Mouse (Mus musculus) MEL-GATA-1-ER (cell line): Measurements from ENCODE around the gene Tnfrsf11a.

Source experiments
- DNase-seq: peaks from one replicate; pipeline ENCODE4 v3.0.0-alpha.2; 2012; ENCODE audit warnings: low read depth; ENCODE audit errors: extremely low read depth

The Tnfrsf11a gene

DNA sequence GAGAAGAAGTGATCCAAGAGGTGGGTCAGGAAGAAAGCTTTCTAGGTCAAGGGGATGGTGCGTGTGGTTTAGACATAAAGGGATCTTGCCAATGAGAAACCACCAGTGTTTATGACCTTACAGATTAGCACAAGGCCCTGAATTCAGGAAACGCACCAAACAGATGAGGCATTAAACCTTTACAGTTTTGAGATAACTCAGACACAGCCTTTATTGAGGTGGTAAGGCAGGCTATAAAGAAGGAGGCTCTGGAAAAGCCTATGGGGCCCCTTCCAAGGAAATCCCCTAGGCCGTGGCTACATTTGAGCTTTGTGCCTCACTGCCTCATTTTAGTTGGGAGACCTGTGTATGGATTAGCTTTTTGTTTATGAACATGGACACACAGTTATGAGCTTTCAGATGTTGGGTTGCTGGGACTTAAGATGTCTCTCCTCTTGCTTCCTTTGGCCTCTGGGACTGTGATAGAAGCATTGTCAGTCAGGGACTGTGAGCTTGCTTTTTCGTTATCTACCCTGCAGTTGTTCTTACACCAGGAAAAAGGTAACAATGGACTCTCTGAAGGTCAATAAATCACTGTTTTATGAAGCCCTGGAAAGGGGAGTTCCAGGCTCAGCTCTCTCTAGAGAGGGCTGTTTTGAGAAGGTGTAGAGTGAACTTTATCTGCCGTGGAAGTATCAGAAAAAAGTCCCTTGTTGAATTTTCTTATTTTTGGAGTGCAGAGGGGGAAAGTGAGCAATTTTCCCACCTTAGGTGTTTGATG is 3.9 kb downstream of the Tnfrsf11a start:
- DNase-seq, result no peak

DNA sequence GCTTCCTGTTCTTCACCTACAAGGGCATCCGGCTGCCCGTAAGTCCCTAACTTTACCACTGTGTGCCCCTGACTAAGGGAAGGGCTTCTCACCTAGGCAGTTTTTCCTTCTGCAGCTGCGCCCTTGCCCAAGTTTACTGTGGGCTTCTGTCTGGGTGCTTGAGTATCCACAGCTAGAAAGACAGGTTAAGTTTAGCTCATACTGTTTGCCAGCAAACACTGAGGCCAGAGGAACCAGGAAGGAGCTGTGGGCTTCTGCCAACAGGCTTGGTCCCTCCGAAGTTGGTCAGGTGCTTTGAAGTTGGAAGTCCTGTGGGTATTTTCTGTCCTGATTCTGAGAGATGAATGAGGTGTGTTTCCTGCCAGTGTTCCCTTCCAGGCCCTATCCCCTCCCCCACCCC is 4.6 kb downstream of the Tnfrsf11a start:
- DNase-seq, result no peak

DNA sequence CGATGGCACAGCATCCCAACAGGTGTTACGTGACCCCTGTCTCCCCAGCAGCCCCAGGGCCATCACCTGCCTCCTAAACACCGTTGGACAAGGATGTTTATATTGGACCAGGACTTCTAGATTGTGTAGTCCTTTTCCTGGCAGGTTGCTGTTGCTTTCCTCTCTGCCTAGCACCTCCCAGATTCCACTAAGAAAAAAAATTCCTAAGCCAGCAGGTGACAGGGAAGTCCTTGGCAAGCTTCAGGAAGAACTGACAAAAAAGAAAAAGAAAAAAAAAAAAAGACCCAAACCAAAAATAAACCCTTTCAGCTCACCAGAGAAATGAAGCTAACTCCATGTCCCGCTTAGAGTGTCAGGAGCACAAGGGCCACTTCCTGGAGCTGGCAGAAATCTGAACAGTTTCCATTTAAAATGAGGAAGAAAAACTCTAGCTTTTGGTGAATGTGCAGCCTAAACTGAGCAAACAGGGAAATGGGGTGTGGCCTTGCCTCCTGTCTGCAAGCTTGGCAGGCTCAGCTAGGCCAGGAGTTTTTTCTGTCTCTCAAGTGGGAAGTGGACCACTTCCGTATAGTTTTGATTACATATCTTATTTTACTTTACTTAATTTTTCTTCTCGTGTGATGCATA is 6.3 kb downstream of the Tnfrsf11a start:
- peak; percentile 67 for DNase-seq

DNA sequence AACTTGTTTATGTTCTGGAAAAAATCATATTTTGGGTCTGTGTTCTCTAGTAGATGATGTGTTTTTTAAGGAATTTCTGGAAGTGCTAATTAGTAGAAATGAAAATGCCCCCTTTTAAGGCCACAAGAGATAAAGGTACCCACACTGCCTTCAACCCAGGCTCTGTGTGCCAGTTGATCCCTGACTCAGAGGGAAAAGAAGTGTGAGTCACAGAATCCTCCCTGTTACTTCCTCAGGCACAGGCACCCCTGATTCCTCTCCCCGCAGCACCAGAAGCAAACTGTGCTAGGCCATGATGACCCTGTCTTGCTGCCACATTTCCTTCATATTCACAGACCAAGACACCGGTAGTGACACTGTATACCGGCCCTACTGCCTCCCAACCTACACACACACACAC is 9.6 kb downstream of the Tnfrsf11a start:
- DNase-seq, result no peak

DNA sequence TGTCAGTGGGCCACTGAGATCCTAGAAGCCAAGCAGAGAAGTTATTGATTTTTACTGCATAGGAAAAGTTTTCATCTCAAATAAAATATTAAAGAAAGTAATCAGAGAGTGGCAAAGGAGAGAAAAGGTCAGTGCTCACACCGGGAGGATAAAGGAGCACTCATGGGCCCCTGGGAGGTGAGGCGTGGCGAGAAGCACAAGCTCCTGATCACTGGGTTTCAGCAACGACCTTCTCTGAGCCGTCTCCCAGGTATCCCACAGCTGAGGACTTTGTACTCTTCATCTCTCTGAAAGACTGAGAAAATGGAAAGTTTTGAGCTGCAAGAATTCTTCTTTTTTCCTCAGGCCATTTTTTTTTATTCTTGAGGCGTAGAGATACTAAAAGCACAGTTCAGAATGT is 14.2 kb downstream of the Tnfrsf11a start:
- DNase-seq, result no peak

DNA sequence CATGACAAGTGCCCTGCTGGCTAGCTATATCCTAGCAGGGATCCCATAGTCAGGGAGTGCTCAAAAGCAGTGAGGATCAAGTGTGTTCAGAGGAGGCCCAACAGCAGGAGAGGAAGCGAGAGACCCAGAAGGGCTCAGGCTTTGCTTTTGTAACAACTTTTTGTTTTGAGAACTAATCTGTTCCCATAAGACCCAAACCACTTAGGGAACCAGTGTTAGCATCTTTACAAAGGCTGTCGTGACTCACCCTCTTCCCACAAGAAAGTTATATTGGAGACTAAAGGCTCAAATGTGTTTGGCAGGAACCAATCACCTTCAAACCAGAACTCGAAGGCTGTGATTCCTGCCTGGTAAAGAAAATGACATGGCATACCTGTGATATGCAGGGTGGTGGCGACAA is 15.2 kb downstream of the Tnfrsf11a start:
- DNase-seq, result no peak

DNA sequence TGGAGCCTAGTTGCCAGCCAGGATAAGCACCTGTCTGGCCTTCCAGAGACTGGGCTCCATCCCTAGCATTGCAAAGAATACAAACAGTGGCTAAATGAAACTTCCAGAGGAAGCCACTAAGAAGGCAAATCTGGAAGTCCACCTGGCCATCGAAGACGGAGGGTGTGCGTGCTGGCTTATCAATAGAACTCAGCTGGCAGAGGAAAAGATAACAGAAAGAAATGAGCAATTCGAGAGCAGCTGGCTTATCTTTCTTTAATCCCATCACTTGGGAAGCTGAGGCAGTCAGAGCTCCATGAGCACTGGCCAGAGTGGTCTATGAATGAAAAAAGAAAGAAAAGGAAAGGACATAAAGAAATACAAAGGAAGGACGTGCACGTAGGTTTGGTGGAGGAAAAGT is 20.1 kb downstream of the Tnfrsf11a start:
- DNase-seq, result no peak

DNA sequence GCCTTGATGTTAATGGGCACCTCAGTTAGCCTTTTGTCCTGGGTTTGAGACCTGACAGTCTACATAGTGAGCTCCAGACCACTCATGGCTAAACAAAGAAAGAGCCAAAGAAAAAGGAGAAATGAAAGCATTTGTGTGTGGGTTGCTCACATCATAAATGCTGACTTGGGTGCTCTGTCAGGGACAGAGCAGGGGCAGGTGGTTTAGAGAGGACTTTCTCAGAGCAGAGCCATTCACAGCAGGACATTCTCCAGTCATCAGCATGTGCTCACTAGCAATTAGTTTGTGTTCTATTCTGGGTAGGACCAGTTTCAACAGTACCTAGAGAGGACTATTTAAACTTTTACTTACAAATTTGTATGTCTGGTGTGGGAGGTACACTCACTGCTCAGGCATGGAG is 20.7 kb downstream of the Tnfrsf11a start:
- DNase-seq, result no peak

DNA sequence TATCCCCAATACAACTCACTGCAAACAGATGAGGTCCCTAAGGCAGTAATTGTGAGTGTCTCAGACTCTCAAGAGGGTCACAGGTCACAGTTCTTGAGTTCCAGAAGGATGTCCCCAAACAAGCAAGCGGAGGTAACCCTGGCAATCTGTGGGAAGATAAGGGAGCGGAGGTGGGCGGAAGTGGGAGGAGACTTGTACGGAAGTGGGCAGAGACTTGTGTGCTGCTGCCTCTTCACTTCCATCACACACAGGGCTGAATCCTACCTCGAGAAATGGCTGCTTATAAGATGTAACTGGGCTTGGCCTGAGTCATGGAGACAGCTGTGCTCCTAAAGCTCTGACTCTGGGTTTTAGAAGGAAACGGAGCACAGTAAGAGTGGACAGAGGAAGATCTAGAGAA is 22.4 kb downstream of the Tnfrsf11a start:
- DNase-seq, result peak; percentile 14

DNA sequence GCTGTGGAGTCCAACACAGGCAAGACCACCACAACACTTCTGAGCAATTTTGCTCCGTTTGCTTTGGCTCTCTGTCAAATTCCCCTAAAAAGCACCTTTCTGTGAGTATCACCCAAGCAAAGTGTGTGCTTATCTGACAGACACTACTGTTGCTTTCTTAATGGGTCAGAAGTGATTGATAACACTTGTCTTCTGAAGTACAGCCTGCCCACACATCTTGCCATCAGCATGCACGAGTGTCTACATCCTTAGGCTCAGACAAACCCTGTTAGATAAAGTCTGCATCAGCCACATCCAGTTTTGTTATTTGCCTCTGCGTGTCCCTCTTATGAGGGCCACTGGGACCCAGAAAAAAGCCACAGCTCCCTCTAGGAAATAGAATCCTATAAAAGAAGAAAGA is 23.8 kb downstream of the Tnfrsf11a start:
- DNase-seq, result no peak

DNA sequence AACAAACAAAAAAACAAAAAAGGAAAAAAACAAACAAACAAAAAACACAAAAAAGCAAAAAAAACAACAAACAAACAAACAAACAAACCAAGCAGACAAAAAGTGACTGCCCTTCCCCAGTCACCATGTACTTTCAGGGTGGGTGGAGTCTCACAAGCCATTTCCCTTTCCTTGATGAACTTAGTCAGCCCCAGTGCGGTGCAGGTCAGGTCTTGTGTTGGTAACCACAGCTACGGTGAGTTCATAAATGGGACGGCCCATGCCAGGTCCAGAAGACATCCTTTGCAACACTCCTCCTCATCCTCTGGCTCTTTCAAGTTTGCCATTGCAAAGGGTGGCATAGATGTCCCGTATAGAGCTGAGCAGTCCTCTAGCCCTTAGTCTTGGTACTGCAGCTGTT is 25.0 kb downstream of the Tnfrsf11a start:
- DNase-seq, result no peak

DNA sequence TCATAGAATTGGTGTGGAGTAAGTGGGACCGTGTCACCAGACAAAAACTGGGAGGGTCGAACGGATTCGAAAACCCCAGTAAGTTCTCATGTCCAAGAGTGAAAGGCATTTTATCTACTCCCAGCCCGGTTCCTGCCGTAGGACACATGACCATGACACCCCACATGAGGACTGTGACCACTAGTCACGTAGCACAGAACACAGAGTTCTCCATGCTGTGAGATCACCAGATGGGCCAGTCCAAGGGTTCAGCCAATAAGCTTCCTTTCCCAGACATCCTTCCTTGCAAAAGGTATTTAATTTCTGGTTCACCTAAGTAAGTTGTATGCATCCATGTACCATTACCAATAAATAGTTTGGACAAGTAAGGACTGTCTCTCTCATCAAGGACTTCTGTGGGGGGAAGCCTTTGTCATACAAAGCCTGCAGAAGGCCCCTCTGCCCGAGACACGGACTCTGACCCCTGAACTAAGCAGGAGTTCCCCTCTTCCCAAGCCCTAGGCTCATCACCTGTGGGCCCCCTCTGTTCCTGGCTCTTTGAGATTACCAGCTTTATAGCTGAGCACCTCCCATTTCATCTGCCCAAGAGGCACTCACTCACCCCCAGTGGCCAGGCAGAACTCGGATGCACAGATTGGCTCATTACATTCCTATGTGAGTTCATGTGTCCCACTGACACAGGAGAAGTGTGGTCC is 26.7 kb downstream of the Tnfrsf11a start:
- DNase-seq, result no peak

DNA sequence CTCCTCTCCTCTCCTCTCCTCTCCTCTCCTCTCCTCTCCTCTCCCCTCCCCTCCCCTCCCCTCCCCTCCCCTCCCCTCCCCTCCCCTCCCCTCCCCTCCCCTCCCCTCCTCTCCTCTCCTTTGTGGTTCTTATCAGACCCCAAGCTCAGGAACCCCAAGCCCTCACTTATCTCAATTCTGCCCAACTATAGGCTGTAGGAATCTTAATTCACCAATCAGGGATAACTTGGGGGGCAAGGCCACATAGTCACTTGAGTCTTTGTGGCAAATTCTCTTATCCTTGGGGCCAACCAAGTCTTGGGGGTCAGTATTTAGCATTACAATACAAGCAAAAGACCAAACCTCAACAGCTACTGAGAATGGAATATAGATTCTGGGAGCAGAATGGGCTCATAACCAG is 31.5 kb downstream of the Tnfrsf11a start:
- DNase-seq, result peak; percentile 48

DNA sequence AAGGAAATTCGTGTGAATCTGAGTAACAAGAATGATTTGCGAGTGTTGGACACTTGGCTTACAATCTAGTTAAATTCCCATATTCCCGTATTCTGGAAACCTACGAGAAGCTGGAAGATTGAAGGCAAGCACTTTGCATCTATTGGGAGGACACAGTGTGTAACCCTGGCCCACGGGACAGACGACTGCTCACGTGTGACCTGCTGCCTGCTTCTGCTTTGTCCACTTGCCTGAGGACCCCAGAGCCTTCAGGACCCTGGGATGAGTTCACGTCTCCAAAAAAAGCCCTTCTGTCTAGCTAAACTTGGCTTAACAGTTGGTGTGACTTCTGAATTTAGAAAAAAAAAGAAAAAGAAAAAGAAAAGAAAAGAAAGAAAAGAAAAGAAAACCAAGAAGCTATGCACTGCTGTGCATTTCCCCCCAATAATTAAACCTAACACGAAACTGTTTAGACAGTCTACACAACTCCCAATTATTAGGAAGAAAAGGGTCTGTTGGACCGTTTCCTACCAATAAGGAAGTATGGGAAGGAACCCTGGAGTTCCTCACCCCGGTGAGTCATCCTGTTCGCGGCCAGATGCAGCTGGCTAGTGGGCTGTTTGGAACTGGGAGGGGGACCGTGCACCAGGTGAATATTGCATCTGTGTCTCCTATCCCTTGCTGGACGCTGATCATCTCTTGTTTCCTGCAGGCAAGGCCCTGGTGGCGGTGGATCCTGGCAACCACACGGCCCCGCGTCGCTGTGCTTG is 32.6 kb downstream of the Tnfrsf11a start:
- no peak for DNase-seq

DNA sequence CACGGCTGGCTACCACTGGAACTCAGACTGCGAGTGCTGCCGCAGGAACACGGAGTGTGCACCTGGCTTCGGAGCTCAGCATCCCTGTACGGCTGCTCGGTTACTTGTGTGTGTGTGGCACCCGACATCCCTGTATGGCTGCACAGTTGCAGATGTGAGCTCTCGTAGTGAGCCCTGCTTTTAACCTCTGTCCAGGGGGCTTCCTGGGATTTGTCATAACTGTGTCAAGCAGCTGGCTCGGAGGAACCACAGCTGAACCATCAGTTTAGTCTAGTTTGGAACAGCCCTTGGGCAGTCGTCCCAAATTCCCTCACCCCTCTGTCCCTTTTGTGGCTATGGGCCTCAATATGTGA is 33.2 kb downstream of the Tnfrsf11a start:
- no peak for DNase-seq

DNA sequence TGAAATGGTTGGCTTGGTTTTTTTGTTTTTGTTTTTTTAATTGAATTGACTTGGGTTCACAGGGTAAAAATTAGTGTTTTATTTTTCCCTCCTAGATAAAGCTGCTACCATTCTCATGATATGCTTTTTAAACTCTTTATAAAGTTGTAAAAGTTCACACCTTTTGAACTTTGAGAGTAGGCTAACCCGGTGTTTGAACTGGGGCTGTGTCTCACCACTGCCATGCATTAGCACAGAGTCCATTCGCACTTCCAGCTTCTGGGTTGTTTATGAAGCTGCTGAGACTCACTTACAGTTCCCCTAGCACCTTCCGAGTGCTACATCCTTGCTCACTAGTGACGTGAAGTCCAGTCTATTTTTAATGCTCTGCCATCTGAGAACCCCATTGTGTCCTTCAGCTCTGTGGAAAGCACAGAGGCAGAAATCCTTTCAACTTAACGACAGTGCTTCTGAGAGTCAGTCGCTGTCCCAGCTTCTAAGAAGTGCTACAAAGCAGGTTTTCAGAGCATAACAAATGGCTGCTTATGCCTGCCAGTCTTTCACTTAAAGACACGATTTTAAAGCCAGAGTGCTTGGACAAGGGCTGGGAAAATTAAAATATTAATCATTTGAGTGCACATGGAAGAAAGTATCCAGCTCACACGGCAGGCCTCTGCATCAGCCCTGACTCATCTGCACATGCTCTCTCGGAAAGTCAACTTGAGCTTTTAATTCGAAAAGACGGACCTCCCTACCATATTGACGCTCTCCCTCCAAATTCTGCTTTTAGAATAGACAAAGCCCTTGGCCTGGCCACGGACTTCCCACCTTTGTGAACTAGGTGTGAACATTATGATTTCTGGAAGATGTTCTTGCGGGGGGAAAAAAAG is 34.1 kb downstream of the Tnfrsf11a start:
- DNase-seq, result no peak

DNA sequence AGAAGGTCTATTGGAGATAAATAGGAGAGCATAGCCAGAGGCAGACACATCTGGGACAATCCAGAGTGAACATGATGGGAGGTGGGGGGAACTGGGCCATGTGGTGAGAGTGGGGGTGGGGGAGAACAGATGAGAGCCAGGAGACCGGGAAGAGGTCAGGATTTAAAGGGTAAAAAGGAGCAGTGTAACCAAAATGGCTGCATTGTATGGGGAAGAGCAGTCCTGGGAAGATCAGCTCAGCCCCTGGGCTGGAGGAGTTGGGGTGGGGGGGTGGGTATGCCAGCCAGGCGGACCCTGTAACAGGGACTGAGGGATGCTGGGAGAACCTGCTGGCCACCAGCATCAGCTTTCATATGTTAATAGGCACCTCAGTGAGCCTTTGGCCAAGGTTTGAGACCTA is 34.8 kb downstream of the Tnfrsf11a start:
- DNase-seq, result no peak

DNA sequence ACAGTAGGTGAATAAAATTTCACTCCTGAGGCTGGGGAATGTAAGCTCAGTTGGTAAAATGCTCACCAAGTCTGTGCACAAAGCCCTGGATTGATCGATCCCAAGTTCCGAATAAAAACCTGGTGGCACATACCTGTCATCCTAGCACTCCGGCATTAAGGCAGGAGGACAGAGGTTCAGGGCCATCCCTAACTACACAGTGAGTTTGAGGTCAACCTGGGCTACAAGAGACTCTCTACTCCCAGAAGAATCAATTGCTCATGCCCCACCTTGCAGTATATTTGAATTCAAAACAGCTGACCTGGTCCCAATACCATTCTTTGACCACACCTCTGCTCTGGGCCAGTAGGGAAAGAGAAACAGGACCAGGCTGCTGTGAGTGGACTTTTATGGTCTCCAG is 35.2 kb downstream of the Tnfrsf11a start:
- DNase-seq, result no peak

DNA sequence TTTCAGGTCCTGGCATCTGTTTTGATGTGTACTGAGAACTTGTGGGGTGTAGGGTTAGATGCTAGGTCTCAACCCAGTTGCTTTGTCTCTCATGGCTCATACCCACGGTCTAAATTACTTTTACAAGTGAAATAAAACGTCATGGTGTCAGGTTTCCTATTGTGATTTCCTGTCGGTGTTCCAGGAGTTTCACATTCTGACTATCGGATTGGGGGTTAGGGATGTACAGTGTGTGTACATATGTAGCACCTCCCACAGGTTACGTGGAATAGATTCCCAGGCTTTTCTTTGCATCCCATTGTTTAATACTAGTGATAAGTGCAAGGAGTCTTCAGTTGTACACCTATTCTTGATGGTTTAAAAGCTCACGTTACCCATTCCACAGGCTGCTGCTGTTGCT is 38.5 kb downstream of the Tnfrsf11a start:
- no peak for DNase-seq

DNA sequence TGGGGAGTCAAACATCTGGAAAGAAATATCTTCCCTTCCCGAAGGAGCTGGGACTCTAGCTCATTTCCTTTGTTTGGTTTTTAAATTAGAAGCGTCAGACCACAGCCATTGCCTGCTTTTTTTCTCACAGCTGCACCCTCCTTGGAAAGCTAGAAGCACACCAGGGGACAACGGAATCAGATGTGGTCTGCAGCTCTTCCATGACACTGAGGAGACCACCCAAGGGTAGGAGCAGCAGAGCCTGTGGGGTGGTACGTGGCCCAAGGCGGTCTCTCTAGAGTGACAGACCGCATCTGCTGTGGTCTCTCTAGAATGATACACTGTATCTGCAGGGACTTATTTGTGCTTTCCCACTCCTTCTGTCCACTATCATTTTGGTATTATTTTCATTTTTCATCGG is 39.2 kb downstream of the Tnfrsf11a start:
- no peak for DNase-seq

DNA sequence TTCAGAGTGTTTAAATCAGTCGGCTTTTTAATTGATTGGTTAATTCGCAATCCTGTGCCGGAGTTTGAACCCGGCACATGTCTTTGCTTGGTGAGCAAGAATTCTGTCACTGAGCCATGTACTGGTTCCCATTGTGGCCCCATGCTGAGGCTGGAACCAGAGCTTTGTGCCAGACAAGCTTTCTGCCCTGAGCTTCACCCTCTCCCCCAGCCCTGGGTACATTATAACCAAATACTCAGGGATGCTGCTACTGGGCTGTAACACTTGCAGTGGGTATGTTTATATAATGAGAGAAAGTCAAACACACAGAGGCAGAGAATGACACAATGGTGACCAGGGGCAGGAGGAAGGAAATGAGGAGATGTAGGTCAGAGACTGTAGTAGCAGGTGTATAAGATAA is 43.8 kb downstream of the Tnfrsf11a start:
- no peak for DNase-seq
